Mouse (Mus musculus) thymus, postnatal 10 days (tissue): ENCODE measurements around the gene BC017158.

Experiments used
- DNase-seq, 2 experiments: peaks; one replicate each; pipeline ENCODE4 v3.0.0; 2021; ENCODE audit warnings: low spot score in 2 of 2

The BC017158 gene

GRCm38 (mm10) chr7:128235481-128235880 is 62.5 kb downstream of the BC017158 start:
- DNase-seq, result no peak

GRCm38 (mm10) chr7:128234796-128235195 is 63.2 kb downstream of the BC017158 start:
- DNase-seq, result no peak

- DNase-seq, result no peak
These were observed 66.2 kb downstream of the BC017158 start for GRCm38 (mm10) chr7:128231741-128232140.
